Mouse (Mus musculus): ENCODE results near the gene 1700019D03Rik.

DNA sequence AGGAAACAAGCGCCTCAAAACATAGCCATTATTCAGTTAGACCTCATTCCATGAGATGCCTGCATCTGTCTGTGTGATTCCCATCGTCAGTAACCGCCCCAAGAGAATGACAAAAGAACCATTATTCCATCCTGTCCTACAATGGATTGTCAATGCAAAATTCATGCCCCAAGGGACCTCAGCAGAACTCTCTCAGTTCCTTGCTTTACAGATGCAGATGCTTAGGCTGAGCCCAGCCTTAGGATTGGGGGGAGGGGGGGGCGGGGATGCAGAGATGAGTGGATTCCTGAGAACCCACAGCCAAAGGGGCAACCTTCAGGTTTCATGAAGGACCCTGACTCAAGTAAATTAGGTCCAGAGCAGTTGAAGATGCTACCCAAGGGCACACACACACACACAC is 66.4 kb downstream of the 1700019D03Rik start:
- TF ChIP-seq GATA1 (IDR thresholded peaks at IDR 0.05; ENCODE audit: borderline replicate concordance, low read length) = no peak
- no peak for TF ChIP-seq FLI1 (IDR thresholded peaks at IDR 0.05; ENCODE audit: low read length)

Measured in megakaryocyte, embryonic 14.5 days (primary cell).